Mouse (Mus musculus) heart, adult 2 months (tissue): ENCODE measurements around the gene Atp6v0a4.

ENCODE experiments used
- CTCF ChIP-seq: fragments of 200-600 bp; IDR thresholded peaks from 2 replicates; pipeline ENCODE4 v1.8.1; 2022; ENCODE audit warnings: antibody characterized with exemption, mild to moderate bottlenecking, moderate library complexity
- EP300 ChIP-seq: fragments of 200-500 bp; IDR thresholded peaks from 2 replicates; pipeline ENCODE4 v1.6.1; 2011; ENCODE audit warnings: low read depth, low read length, control low read depth; ENCODE audit not compliant: insufficient read depth
- POLR2A ChIP-seq: fragments of 200-500 bp; IDR thresholded peaks from 2 replicates; pipeline ENCODE4 v1.6.1; 2011; ENCODE audit warnings: mild to moderate bottlenecking, low read depth, low read length, control low read depth; ENCODE audit not compliant: insufficient read depth

DNA sequence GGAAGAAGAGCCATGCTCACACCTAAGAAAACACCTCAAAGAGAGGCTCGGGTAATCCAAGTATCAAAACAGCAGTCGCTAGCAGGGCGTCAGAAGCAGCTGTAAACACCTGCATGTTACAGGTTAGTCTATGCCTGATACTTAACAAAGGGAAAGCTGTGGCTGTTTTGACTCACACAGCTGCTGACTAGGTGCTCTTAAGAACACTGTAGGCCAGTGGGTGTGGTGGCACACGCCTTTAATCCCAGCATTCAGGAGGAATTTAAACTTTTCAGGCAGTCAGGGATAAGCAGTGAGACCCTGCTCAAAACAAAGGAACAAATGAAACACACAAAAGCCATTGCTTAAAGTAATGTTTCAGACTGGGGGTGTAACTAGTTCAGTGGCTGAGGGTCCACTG, 41.2 kb downstream of the Atp6v0a4 start:
- no peak for TF ChIP-seq POLR2A
- no peak for TF ChIP-seq CTCF
- TF ChIP-seq EP300, result no peak
